Mouse (Mus musculus): ENCODE results near the gene Gm9008. TPM values are rescaled to one million over a fixed set of nuclear protein-coding genes. Genes with fewer than 3 reads are reported as not detected.
"Not testable (repeated sequence)": the region's sequence is repeated elsewhere in the genome, so short reads cannot be mapped to it uniquely, and the experiment has no call there.

The Gm9008 gene
- 0.18 and 11.9 TPM in 2 replicates for polyA plus RNA-seq (2012; rRNA removed)

GRCm38 (mm10) chr6:76497054-76497835 is at the start of gene Gm9008:
Gene Gm9008 (minus strand): TSS chr6:76497784.
- WGBS, result 96% methylated on average over 18 of the region's 22 CpGs
- H3K4me1 ChIP-seq (replicated peaks; ENCODE audit: control insufficient read depth, insufficient read depth, low read length); H3K36me3 ChIP-seq (ENCODE audit: control insufficient read depth, insufficient read depth, low read length); DNase-seq; H3K4me3 ChIP-seq (ENCODE audit: control insufficient read depth, insufficient read depth, low read length); H3K27ac ChIP-seq (ENCODE audit: control insufficient read depth, insufficient read depth, low read length); H3K27me3 ChIP-seq (ENCODE audit: control insufficient read depth, insufficient read depth, low read length): not testable (repeated sequence)

- no peak overlapping the region for H3K27ac ChIP-seq (ENCODE audit: control insufficient read depth, insufficient read depth, low read length)
- H3K4me1 ChIP-seq (replicated peaks; ENCODE audit: control insufficient read depth, insufficient read depth, low read length), result no peaks in the 10 kb centered on the region
- H3K36me3 ChIP-seq (ENCODE audit: control insufficient read depth, insufficient read depth, low read length), result no peaks in the 10 kb centered on the region
- TF ChIP-seq POLR2A (IDR thresholded peaks at IDR 0.05; ENCODE audit: control insufficient read depth, extremely low read depth, insufficient read depth, low read length, poor library complexity), result no peak
- no peak for TF ChIP-seq CTCF (IDR thresholded peaks at IDR 0.05; ENCODE audit: borderline replicate concordance, control insufficient read depth, extremely low read depth, insufficient read depth, low read length, poor library complexity)
- H3K4me3 ChIP-seq (ENCODE audit: control insufficient read depth, insufficient read depth, low read length), result no peak overlapping the region
- H3K27me3 ChIP-seq (ENCODE audit: control insufficient read depth, insufficient read depth, low read length), result no peaks in the 10 kb centered on the region
- 93% methylated on average over 4 of the region's 4 CpGs for WGBS
- no peak for DNase-seq
Observed at GRCm38 (mm10) chr6:76521975-76522641, 24.5 kb upstream of the Gm9008 start.

- TF ChIP-seq CTCF (IDR thresholded peaks at IDR 0.05; ENCODE audit: borderline replicate concordance, control insufficient read depth, extremely low read depth, insufficient read depth, low read length, poor library complexity), result no peak
- TF ChIP-seq POLR2A (IDR thresholded peaks at IDR 0.05; ENCODE audit: control insufficient read depth, extremely low read depth, insufficient read depth, low read length, poor library complexity), result no peak
- no peak for DNase-seq
Observed at GRCm38 (mm10) chr6:76510200-76510599, 12.6 kb upstream of the Gm9008 start.

GRCm38 (mm10) chr6:76496335-76496734 is 1.2 kb downstream of the Gm9008 start:
- not testable (repeated sequence) for H3K4me3 ChIP-seq (ENCODE audit: control insufficient read depth, insufficient read depth, low read length); H3K27ac ChIP-seq (ENCODE audit: control insufficient read depth, insufficient read depth, low read length); H3K36me3 ChIP-seq (ENCODE audit: control insufficient read depth, insufficient read depth, low read length); H3K4me1 ChIP-seq (replicated peaks; ENCODE audit: control insufficient read depth, insufficient read depth, low read length); DNase-seq; H3K27me3 ChIP-seq (ENCODE audit: control insufficient read depth, insufficient read depth, low read length)
- 94% methylated on average over 12 of the region's 12 CpGs for WGBS

More at GRCm38 (mm10) chr6:76510200-76510599, 12.6 kb upstream of the Gm9008 start:
- Histone ChIP-seq H3K36me3 (ENCODE audit: control insufficient read depth, insufficient read depth, low read length) (no peaks in the 10 kb centered on the region), H3K27me3 (ENCODE audit: control insufficient read depth, insufficient read depth, low read length) (no peaks in the 10 kb centered on the region), H3K27ac (ENCODE audit: control insufficient read depth, insufficient read depth, low read length) (no peak overlapping the region), H3K4me3 (ENCODE audit: control insufficient read depth, insufficient read depth, low read length) (no peak overlapping the region), H3K4me1 (replicated peaks; ENCODE audit: control insufficient read depth, insufficient read depth, low read length) (no peaks in the 10 kb centered on the region)

- Histone ChIP-seq H3K27ac (ENCODE audit: control insufficient read depth, insufficient read depth, low read length) (no peak overlapping the region), H3K4me3 (ENCODE audit: control insufficient read depth, insufficient read depth, low read length) (no peak overlapping the region), H3K27me3 (ENCODE audit: control insufficient read depth, insufficient read depth, low read length) (no peaks in the 10 kb centered on the region), H3K4me1 (replicated peaks; ENCODE audit: control insufficient read depth, insufficient read depth, low read length) (no peaks in the 10 kb centered on the region), H3K36me3 (ENCODE audit: control insufficient read depth, insufficient read depth, low read length) (no peaks in the 10 kb centered on the region)
- WGBS, result 67% methylated on average over 2 of the region's 2 CpGs
- TF ChIP-seq CTCF (IDR thresholded peaks at IDR 0.05; ENCODE audit: borderline replicate concordance, control insufficient read depth, extremely low read depth, insufficient read depth, low read length, poor library complexity) (no peak), POLR2A (IDR thresholded peaks at IDR 0.05; ENCODE audit: control insufficient read depth, extremely low read depth, insufficient read depth, low read length, poor library complexity) (no peak)
- no peak for DNase-seq
Observed at GRCm38 (mm10) chr6:76468194-76468593, 29.4 kb downstream of the Gm9008 start.

All from thymus, adult 2 months (tissue).